Mouse (Mus musculus) layer of hippocampus, adult 8-10 months (tissue): ENCODE results near the gene Hist1h2bh. TPM values are rescaled to one million over a fixed set of nuclear protein-coding genes. Genes with fewer than 3 reads are reported as not detected.
"Not testable (repeated sequence)": the region's sequence is repeated elsewhere in the genome, so short reads cannot be mapped to it uniquely, and the experiment has no call there.

Source experiments
- DNase-seq, 2 experiments: peaks; one replicate each; pipeline ENCODE4 v3.0.0; 2022; ENCODE audit warnings: low spot score in 2 of 2
- total RNA-seq, 4 experiments: library from RNA; stranded (reverse); gene quantifications; 2 replicates each; pipeline ENCODE4 v1.2.4; 2022

The Hist1h2bh gene
- under 1 TPM; 0.34 to 0.73 (median 0.61) TPM for total RNA-seq

DNA sequence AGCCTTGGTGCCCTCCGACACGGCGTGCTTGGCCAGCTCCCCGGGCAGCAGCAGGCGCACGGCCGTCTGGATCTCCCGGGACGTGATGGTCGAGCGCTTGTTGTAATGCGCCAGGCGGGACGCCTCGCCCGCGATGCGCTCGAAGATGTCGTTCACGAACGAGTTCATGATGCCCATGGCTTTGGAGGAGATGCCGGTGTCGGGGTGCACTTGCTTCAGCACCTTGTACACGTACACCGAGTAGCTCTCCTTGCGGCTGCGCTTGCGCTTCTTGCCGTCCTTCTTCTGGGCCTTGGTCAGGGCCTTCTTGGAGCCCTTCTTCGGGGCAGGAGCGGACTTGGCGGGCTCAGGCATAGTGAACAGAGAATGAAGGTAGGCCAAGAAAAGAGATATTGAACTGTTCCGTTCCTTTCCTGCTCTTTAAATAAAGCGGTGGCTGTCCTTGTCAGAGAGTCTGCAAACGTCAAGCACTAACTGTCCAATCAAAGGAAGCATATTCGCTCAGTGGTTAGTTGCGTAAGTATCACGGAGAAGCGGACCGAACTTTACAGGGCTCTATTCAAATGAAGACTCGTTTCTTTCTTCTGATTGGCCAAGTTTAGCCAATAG, at the start of gene Hist1h2bh:
TSS of gene Hist1h2bh (minus strand) at position 394 of the 609 bp plus-strand sequence.
- peak; percentile 73 to 87 for DNase-seq

DNA sequence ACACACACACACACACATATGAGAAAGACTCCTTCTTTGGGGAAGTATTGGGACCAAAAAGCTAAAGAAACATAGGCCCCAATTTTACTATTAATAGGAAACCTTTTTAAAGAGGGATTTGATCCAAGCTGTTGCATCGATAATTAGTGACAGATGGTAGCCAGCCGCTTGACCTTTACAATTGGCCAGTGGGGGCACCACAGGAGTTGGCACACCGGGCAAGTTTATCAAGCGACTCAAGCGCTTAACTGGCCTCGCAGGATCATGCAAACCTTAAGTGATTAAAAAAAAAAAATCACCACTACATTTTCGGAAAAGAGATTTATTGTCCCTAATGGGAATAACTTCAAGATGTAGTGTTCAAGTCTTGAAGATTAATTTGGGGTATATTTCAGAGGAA, 49.4 kb upstream of the Hist1h2bh start:
- DNase-seq, result no peak

DNA sequence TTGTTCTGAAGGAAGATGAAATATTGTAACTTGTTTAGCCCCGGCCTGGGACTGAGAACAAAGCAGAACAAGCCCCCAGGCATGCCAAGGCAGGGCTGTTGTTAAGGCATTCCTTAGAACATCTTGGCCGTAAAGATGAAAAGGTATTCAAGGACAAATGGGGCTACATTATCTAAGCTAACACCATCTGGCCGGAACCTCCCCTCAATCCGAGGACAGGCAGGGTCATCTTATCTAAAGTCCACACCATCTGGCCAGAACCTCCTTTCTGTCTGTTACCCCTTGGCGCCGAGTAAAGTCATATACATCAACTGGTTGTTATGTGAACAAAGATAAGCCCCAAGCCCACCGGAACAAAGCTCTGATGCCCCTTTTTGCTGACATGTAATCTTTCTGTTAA, 48.7 kb upstream of the Hist1h2bh start:
- not testable (repeated sequence) for DNase-seq

DNA sequence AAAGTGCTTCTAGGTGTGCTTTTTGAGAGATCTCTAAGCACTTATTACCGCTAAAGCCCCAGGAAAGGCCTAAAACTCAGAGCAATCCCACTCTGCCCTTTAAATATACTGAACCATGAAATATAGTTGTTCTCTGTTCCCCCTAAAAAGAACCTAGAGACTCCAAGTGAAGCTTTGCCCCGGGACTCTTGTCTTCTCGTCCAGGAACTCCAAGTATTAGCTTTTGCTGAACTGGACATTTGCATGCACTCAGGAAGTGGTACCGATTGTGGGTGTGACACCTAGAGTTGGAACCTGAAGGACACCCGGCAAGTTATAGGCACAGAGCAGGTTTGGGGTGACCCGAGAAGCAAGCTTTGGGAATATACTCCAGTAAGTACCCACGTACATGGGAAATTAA, 48.0 kb upstream of the Hist1h2bh start:
- DNase-seq, result no peak

DNA sequence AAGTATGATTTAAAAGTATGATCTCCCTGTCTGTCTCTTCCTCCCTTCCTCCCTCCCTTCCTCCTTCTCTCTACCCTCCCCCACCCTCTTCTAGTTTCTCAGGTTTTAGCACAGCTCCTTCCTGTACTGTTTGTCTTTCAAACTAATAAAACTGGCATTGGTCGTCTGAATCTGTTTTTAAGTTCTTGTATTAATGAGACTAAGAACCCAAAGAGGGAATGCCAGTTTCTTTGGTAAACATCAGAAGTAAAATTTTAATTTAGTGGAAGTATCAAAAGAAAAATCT, 43.7 kb upstream of the Hist1h2bh start:
- no peak for DNase-seq

DNA sequence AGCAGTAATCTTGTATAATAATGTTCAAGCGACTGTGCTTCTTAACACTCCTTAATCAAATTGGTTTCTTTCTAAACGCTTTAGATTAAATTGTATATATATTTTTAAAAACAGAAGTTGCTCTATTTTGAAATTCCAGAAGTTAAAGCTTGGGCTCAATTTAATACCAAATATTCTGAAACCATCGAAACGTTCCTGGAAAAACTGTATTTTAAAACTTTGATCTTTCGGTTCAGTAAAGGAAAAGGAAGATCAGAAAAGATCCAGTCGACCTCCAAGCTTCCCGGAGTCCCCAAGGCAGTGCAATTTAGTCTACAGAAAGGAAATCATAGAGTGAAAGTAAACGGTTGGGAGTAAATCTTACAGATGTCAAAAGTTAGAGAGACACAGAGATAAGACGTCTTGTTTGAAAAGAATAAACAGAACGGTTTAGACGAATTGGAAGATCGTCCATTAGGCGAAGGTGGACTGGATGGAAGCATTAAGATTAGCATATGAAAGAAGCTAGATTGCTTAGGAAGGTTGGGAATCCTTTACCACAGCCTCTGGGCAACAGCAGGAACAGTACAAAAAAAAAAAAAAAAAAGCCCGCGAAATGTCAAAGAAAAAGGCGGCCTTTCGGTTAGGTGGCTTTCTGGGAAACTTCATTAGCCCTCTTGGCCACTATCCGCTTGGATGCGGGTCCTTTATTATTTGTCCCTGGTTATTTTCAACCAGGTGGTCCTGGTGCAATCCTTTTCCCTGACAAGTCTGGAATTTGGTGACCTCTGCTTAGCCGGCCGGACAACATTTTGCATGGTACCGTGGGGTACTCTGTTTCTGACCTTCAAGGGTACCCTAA, 43.1 kb upstream of the Hist1h2bh start:
- no peak for DNase-seq

DNA sequence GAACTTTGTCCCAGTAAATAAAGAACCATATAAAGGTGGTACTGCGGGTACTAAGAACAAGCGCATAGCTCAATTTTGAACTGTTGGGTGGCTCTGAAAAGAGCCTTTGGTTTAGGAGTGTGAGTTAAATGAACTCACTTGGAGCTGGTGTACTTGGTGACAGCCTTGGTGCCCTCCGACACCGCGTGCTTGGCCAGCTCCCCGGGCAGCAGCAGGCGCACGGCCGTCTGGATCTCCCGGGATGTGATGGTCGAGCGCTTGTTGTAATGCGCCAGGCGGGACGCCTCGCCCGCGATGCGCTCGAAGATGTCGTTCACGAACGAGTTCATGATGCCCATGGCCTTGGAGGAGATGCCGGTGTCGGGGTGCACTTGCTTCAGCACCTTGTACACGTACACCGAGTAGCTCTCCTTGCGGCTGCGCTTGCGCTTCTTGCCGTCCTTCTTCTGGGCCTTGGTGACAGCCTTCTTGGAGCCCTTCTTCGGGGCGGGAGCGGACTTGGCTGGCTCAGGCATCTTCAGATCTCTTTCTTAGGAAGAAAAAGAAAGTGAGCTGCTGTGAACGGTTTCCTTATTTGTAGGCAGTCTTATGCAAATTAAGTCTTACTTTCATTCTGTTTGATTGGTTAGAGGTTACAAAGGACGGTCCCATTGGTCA, 42.4 kb upstream of the Hist1h2bh start:
- DNase-seq, result peak; percentile 68 to 80

DNA sequence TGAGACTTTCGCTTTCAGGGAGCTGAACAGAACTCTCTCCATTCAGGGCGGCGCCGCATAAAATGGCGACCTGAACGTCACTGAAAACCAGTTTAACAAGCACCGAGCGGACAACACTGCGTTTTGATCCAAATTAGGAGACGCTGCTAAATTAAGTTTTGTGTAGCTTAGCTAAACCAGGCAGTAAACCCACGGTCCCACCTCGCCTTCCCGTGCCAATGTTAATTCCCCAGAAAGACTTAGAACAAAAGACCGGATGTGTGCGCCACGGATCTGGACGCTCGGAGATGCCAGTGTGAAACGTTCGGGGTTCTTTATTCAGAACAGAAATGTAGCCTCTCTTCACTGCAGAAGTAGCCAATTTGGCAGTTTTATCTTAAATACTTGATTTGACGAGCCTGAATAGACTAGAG, 41.8 kb upstream of the Hist1h2bh start:
- peak; percentile 63 to 66 for DNase-seq

DNA sequence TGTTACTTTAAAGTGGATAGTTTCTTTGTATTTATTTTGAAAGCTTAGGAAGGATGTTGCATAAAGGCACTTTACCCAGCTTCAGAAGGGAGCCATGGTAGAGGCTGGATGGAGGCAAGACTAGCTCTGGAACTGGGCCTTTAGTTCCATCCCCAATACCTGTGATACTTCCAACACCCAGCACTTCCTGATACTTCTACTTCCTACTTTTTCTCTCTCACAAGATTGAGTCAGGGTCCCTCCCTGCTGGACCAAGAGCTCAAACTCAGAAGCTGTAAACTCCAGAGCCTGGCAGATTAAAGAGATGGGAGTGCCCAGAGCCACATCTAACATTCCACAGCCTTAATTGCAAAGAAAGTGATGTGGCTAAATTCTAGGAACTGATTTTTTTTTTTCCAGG, 41.1 kb upstream of the Hist1h2bh start:
- no peak for DNase-seq

DNA sequence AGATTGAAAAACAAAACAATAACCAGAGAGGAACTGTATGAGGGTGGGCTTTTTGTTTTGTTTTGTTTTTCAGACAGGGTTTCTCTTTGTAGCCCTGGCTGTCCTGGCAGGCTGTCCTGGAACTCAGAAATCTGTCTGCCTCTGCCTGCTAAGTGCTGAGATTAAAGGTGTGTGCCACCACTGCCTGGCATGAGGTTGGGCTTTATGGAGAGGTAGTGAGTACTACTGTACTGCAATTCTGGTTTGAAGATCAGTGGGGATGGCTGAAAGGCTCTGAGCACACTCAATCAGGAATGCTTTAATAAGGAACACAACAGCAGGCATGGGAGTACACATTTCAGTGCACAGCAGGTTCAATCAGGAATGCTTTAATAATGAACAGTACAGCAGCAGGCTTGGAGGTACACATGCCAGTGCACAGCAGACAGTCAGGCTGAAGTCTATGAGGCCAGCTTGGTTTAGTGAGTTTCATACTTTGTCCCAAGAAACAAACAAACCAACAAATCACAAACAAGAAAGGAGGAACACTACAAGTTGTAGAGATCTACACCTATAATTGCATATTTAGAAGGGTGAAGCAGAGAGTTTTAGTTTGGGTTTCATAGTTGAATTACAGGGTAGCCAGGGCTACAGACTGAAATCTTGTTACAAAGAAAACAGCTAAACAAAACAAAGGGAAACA, 40.3 kb upstream of the Hist1h2bh start:
- DNase-seq, result no peak

DNA sequence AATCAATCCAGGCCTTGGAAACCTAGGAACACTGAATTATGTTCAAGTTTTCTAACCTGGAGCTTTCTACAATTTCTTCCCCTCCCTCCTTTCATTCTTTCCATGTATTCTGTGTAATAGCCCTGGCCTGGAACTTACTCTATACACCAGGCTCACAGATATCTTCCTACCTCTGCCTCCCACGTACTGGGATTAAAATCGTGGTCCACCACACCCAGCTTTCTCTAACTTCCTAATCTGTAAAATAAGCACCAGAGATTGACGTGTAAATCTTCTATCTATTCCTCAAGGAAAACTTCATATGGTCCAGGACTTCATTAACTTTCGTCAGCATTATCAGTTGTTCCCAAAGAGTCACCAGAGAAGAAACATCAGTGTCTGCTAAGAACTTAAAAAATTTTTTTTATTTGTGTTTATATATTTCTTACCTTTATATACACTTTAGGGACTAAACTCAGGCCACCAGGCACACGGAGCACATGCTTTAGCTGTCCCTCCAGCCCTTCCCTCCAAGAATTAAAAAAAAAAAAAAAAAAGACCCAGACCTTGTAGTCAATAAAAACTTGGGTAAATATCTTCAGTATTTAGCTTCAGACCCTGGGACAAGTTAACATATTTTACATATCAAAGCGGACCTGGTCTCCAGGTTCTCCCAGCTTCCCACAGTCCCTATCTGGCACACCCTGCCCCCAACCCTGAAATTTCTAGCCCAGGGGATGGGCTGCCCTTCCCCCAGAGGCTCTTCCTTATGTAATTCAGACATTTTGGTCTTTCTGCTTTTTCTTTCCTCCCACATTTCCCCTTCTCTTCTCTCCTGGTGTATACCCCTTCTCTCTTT, 39.2 kb upstream of the Hist1h2bh start:
- no peak for DNase-seq

DNA sequence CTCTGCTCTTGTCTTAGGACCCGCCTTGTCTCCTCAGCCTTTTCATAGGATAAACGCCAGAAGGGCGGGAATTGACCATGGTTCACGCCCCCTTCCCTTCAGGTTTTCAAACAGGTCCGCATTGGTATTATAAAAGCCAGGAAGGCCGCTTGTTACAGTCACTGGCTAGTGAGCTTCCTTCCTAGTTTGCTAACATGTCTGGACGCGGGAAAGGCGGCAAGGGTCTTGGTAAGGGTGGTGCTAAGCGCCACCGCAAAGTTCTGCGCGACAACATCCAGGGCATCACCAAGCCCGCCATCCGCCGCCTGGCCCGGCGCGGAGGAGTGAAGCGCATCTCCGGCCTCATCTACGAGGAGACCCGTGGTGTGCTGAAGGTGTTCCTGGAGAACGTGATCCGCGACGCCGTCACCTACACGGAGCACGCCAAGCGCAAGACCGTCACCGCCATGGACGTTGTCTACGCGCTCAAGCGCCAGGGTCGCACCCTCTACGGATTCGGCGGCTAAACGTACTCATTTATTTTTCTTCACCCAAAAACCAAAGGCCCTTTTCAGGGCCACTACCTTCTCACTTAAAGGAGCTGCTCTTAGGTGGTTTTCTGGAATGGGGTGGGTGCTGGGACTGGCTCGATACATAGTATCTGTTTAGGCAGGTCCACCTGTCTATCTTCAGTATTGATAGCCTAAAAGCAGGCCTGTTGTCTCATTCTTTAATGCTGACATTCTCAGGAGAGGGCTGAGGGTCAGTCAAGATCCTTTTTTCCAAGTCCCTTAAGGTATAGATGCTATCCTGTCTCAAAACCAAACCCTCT, 38.4 kb upstream of the Hist1h2bh start, which contains the start of gene Hist1h4d:
TSS of gene Hist1h4d (plus strand) at position 191 of the 811 bp plus-strand sequence.
- DNase-seq, result peak; percentile 98

DNA sequence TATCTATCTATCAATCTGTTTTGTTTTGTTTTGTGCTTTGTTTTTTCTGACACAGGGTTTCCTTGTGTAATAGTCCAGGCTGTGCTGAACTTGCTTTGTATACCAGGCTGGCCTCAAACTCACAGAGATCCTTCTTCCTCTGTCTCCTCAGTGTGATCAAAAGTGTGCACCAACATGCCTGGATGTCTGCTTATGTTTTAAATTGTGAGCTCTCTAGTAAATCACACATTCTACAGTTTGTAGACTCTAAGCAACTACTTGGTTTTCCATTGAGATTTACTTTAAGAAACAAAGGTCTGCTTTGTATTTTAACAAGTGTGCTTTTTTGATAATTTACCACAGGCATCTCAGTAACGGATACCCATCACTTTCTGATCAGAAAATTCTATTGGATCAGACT, 34.6 kb upstream of the Hist1h2bh start:
- DNase-seq, result no peak

DNA sequence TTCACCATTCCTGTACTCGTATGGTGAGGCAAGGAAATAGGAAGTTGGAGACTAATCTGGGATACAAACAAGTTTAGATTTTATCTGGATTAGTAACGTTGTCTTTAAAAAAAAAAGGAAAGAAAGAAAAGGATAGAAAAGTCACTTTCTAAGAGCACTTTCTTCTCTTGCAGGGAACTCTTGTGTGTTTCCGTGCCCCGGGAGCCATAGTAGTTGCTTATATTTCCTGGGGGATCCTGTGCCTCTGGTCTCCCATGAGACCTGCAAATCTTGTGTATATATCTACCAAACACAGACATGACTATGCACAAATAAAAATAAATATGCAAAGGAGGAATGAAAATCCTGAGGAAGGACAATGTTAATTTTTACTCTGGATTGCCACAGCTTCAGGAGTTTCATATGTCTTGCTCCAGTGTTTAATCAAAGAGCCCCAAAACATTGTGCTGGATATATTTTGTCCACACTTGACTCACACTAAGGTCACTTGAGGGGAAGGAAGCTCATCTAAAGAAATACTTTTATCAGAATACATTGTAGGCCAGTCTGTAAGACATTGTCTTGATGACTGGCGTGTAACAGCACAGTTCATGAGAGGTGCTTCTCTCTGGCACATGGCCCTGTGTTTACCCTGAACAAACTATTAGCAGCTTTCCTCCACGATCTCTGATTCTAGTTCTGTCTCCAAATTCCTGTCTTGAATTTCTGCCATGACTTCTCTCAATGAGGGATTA, 33.9 kb upstream of the Hist1h2bh start:
- no peak for DNase-seq

DNA sequence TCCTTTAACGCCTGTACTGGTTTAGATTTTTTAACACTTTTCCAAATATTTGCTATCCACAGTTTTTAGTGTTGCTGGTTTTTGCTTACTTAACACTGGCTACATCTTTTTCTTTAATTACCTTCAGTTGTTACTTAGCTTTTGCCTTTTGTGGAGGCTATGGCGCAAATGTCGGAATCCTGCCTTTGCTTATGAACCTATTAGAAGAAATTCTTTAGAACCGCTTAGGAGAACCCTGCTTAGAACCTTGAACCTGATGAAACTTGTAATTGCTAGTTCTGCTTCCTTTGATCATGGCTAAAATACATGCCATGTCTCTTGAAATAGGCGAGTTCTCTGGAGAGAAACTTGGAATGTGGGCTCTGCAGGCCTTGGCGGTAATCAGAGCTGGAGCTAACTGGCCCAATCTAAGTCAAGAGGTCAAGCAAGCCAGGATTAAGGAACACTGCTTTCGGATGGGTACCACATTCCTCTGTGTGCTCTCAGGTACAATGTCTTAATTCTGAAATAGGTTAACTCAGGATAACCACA, 33.2 kb upstream of the Hist1h2bh start:
- DNase-seq, result no peak

DNA sequence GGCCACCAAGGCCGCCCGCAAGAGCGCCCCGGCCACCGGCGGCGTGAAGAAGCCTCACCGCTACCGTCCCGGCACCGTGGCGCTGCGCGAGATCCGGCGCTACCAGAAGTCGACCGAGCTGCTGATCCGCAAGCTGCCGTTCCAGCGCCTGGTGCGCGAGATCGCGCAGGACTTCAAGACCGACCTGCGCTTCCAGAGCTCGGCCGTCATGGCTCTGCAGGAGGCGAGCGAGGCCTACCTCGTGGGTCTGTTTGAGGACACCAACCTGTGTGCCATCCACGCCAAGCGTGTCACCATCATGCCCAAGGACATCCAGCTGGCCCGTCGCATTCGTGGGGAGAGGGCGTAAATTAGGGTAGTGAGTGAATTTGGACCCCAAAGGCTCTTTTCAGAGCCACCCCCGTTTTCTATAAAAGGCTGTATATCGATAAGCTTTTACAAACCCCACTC, 32.7 kb upstream of the Hist1h2bh start:
- DNase-seq, result not testable (repeated sequence)

DNA sequence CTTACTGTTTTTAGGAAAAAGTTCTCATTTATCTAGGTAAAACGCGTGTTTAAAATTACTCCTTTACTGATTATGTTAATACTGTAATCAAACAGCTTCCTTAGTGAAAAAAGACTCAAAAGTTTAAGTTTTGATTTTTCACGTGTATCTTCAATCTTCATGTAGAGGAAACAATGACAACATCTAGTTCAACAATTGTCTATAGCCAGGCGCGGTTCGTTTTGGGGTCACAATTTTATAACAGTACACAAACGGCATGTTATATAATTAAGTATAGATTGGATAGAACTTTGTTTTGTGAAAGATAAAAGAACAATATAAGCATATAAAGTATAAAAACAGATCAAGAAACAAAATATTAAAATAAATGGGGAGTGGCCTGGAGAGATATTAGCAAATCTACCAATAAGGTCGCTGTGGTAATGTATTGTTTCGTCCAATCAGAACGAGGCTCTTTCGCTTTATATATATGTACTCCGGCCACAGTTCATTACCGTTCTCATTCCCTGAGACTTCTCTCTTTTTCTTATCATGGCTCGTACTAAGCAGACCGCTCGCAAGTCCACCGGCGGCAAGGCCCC, 32.2 kb upstream of the Hist1h2bh start, which contains the start of gene Hist1h3d:
TSS of gene Hist1h3d (plus strand) at position 493 of the 581 bp plus-strand sequence.
- DNase-seq, result peak; percentile 70 to 71

DNA sequence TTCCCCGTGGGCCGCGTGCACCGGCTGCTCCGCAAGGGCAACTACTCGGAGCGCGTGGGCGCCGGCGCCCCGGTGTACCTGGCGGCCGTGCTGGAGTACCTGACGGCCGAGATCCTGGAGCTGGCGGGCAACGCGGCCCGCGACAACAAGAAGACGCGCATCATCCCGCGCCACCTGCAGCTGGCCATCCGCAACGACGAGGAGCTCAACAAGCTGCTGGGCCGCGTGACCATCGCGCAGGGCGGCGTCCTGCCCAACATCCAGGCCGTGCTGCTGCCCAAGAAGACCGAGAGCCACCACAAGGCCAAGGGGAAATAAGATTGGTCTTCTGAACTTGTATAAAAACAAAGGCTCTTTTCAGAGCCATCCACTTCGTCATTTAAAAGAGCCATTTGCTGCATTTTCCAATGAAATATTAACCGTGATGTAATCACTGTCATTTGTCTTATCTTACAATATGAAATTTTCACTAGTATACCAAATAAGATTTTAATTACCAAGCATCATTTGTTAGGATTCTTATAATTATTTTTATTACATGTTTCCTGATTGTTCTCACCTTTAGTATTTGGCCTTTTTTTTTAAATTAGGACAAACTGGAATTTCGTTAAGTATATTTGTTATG, 31.5 kb upstream of the Hist1h2bh start:
- DNase-seq, result not testable (repeated sequence)
